Mouse (Mus musculus): ENCODE measurements around the gene Gm48551.

Gm48551 gene

GRCm38 (mm10) chr10:81387716-81388115 is 3.5 kb downstream of the Gm48551 start:
- no peak for DNase-seq

DNA sequence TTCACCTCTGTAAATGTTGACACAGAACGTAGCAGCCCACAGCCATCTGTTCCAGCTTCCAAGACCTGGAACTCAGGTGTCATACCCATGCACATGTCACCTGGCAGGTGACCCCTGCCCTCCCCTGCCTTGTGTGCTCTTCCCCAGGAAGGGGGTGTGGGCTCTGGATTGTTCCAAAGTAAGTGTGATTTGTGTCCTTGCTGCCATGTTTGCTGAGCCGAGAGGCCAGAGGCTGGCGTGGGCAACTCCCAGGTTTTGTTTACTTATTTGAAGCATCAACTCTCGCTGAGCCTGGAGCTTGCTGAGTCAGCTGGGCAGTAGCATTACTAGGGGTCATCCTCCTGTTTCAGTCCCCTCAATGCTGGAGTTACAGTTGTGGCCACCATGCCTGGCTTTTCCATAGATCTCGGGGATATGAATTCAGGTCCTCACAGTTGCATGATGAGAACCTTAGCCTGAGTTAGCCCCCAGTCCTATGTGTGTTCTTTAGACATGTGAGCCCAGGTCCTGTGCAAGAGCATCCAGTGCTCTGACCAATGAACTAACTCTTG is 4.3 kb downstream of the Gm48551 start, which contains the start of gene Gm48552:
Gene Gm48552 (plus strand): TSS at position 501 of the 551 bp plus-strand sequence.
- DNase-seq: no peak

DNA sequence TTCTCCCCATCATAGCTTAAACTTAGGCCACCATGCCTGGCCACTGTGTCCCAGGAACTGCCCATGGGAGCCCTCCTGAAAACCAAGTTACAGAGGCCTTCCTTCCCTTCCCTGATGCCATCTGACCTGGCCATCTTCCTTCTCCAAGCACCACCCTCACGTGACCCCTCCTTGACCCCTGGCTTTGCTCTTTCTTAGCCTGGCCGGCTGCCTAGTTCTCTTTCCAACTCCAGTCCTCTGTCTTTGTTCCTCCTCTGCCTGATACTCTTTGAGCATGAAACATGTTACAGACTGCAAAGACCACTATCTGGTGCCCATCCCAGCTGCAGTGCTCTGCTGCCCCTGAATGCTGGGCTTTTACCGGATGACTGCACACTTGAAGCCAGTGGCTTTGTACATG is 5.1 kb downstream of the Gm48551 start:
- DNase-seq: no peak

DNA sequence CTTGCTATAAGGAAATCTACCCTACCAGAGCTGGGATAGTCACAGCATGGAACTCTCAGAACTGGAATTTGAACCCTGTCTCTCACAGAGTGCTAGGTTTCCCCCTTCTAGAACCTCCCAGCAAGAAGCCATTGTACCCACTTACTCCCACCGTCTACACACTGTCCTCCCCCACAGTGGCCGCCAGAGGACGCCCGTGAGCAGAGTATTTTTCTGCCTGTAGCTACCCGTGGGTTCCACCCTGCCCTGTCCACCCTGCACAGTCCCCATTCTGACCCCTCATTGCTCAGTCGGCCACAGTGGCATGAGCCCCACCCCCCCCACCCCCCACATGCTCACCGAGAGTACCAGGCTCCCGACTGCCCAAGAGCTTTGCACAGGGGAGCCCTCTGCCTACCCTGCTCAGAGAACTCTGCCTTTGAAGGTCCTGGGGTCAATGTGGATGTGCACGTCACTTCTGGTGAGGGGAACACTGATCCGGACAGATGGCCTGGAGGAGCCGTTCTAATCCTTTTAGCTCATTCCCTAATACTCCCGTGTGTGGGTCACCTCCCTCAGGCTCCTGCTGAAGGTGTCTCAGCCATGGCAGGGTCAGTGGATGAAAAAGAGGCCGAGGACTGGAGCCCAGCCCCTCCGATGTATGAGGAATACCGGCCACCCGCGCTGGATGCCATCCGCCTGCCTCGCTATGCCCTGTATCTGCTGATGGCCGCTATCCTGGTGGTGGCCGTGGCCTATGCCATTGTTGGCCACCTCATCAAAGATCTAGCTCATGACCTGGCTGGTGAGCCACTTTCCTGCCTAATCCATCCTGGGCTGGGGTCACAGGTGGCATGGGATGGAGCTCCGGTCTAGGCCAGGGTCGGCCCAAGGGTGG is 5.8 kb downstream of the Gm48551 start:
- peak; percentile 83 for DNase-seq

- DNase-seq: no peak
These were observed 6.4 kb downstream of the Gm48551 start for GRCm38 (mm10) chr10:81390678-81390965.

DNA sequence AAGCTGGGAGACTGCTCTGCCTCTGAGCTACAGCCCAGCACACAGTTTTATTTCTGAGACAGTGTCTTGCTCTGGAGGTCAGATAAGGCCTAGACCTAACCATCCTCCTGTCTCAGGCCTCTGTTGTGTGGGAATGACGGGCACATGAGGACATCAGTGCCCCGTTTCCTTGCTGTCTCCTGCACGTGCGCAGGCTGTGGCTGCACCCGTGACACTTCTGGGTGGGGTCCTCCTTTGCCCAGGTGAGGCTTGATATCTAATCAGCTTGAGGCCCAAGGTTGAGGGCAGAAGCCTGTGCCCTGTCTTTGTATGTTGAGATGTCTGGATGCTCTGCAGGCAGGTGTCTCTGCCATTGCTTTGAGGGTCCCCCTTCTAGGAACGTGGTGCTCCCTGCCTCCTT is 8.0 kb downstream of the Gm48551 start:
- DNase-seq: no peak

DNA sequence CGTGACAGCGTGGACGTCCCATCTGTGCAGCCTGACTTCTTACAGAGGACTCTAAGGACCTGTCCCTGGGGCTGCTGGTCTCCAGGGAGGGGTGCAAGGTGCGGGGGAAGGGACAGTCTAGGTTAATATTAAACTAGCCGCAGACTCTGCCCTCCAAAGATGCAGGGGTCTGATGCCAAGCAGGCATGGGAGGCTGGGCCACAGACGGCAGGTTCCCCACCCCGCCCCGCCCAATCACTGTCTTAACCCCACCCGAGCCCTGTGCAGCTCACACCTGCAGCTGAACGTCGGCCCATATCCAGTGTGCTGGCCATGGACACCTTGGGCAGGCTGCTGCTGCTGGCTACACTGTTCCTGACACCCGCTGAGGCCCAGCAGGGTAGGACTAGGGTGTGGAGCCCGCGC is 8.5 kb downstream of the Gm48551 start, which contains the start of gene Smim24:
Gene Smim24 (plus strand): TSS at position 271 of the 405 bp plus-strand sequence.
- no peak for DNase-seq

DNA sequence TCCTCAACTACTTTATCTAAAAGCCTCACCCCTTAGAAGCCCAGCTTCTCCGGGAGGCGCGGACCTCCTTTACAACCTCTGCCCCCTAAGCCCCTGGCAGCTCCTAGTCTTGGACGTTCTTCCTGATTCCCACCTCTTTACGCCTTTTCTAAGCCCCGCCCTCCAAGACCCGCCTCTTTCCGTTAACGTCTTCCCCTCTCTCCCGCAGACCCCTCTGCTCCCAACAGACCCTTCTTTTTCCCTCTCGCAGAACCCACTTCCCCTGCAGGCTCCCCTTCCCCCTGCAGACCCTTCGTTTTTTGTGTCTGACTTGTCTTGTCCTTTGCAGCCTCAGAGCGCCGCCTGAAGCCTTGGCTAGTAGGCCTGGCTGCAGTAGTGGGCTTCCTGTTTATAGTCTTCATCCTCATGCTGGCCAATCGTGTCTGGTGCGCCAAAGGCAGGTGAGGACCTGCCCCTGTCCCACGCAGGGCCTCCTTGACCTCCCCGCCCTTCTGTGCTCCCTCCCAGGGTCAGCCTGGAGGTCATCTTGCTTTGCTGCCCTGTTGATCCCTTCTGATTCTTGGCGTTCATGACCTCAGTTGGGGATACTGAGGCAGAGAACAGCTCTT is 9.3 kb downstream of the Gm48551 start:
- peak; percentile 49 for DNase-seq

- DNase-seq: peak; percentile 82
These were observed 10.9 kb downstream of the Gm48551 start for GRCm38 (mm10) chr10:81395127-81395526.

GRCm38 (mm10) chr10:81395865-81396264 is 11.6 kb downstream of the Gm48551 start:
- DNase-seq: no peak

GRCm38 (mm10) chr10:81396749-81397148 is 12.5 kb downstream of the Gm48551 start:
- no peak for DNase-seq

- DNase-seq: no peak
These were observed 15.0 kb downstream of the Gm48551 start for GRCm38 (mm10) chr10:81399296-81399695.

GRCm38 (mm10) chr10:81399798-81400308 is 15.6 kb downstream of the Gm48551 start:
- no peak for DNase-seq

- no peak for DNase-seq
These were observed 16.3 kb downstream of the Gm48551 start for GRCm38 (mm10) chr10:81400371-81401204.

- DNase-seq: no peak
These were observed 16.9 kb downstream of the Gm48551 start for GRCm38 (mm10) chr10:81401205-81401520.

DNA sequence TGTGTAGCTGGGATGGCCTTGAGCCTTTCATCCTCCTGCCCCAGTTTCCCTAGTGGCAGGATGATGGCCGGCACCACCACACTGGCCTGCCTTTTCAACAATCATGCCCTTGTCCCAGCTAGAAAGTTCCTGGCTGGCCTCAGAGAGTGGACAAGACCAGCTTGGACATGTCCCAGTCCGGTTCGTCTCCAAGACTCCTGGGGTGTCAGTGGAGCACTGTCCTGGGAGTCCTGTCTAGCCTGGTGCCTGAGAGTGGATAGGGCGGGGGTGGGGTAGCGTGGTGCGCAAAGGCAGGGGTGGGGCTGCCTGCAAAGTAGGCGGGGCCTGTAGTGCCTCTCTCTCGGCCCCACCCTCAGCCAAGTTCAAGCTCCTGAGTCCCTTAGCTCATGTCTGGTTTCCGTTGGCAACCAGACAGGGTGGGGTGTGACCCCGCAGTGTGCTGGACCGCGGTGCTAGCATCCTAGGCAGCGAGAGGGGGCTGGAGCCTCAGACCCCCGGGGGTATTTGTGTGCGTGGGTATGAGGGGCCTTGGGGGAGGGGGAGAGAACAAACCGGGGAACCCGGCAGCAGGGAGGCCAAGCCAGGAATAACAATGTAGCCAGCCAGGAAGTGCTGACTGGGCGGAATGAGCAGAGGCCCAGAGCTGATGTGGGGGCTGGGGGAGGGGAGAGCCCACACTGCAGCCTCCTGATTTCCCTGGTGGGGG is 17.4 kb downstream of the Gm48551 start:
- DNase-seq: peak; percentile 79

GRCm38 (mm10) chr10:81402227-81402765 is 18.0 kb downstream of the Gm48551 start:
- no peak for DNase-seq

DNA sequence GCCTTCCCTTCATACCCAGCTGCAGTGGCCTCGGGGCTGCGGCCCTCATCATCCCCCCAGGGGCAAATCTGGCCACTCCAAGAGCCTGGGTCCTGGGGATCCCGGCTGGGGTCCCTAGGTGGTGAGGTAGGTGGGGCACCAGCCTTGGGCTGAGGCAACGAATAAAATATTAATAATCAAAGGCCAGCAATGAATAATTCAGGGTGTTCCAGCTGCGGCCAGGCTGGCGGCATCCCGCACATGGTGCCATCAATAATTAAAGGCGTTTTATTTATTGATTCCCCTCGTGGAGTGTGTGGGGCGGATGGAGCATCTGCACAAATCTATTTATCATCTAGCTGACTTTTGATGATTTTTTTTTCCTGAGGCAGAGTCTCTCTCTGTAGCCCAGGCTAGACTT is 19.2 kb downstream of the Gm48551 start:
- DNase-seq: no peak

GRCm38 (mm10) chr10:81404082-81404481 is 19.8 kb downstream of the Gm48551 start:
- DNase-seq: no peak

GRCm38 (mm10) chr10:81404720-81405119 is 20.5 kb downstream of the Gm48551 start:
- DNase-seq: peak; percentile 65

DNA sequence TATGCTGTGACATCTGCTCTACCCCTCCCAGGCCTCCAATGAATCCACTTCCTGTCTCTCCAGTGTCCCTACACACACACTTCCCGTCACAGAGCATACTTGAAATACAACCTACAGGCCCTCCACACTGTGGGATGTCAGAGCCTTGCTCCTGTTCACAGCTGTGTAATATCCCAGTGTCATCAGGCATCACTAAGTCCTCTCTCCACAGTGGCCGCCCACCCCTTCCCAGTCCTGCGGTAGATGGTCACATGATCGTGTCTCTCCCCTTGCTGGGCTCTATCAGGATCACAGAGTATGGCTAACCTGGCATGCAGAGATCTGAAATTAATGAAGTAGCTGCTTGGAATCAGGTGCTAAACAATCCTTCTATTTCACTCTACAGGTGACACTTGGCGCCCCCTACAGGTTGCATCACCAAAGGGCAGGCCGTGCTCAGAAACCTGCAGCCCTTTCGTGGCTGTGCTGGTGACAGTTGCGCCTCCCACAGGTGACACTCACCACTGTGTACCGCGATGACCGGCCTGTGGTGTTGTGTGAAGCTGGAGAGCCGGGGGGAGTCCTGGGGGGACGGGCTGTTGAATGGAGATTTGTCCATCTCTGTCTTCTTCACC is 21.4 kb downstream of the Gm48551 start:
- peak; percentile 76 for DNase-seq
